Mouse (Mus musculus): ENCODE results near the gene Tlcd1. TPM values are rescaled to one million over a fixed set of nuclear protein-coding genes. Genes with fewer than 3 reads are reported as not detected.

Gene Tlcd1
- total and polyA plus RNA-seq, 3 experiments: 23.3 to 28.3 TPM; not detected in 1

Other genes with a start within 250 kb of the Tlcd1 start
- gene Sez6, start 245.9 kb upstream of the Tlcd1 start, total RNA-seq (2012; rRNA removed): 0.04 and 0.07 TPM in 2 replicates
- not detected for gene Sez6, start 245.9 kb upstream of the Tlcd1 start, polyA plus RNA-seq (2012; ENCODE audit: insufficient read depth in 1 of 2, insufficient read length in 2 of 2, low read depth in 1 of 2, low replicate concordance in 2 of 2, missing spikeins in 1 of 2)
- 19.2 and 20.7 TPM in 2 replicates for gene Phf12, start 194.0 kb upstream of the Tlcd1 start, total RNA-seq (2012; rRNA removed)
- 10 to 100 TPM; 43.8 to 56.9 TPM for gene Phf12, start 194.0 kb upstream of the Tlcd1 start, polyA plus RNA-seq (2012; ENCODE audit: insufficient read depth in 1 of 2, insufficient read length in 2 of 2, low read depth in 1 of 2, low replicate concordance in 2 of 2, missing spikeins in 1 of 2)
- gene Dhrs13, start 144.4 kb upstream of the Tlcd1 start, total RNA-seq (2012; rRNA removed): 30.1 and 36.7 TPM in 2 replicates
- gene Dhrs13, start 144.4 kb upstream of the Tlcd1 start, polyA plus RNA-seq (2012; ENCODE audit: insufficient read depth in 1 of 2, insufficient read length in 2 of 2, low read depth in 1 of 2, low replicate concordance in 2 of 2, missing spikeins in 1 of 2): 10 to 100 TPM in 1 of 2 experiments, not detected in 1; 27.9 TPM
- 0.08 TPM in 1 of 2 replicates, not detected in the other for gene Flot2, start 138.8 kb upstream of the Tlcd1 start, total RNA-seq (2012; rRNA removed)
- under 1 TPM in 1 of 2 experiments, not detected in 1; 0.15 TPM for gene Flot2, start 138.8 kb upstream of the Tlcd1 start, polyA plus RNA-seq (2012; ENCODE audit: insufficient read depth in 1 of 2, insufficient read length in 2 of 2, low read depth in 1 of 2, low replicate concordance in 2 of 2, missing spikeins in 1 of 2)
- 39.6 and 43.5 TPM in 2 replicates for gene Eral1, start 96.3 kb upstream of the Tlcd1 start, total RNA-seq (2012; rRNA removed)
- gene Eral1, start 96.3 kb upstream of the Tlcd1 start, polyA plus RNA-seq (2012; ENCODE audit: insufficient read depth in 1 of 2, insufficient read length in 2 of 2, low read depth in 1 of 2, low replicate concordance in 2 of 2, missing spikeins in 1 of 2): 10 to 100 TPM in 1 of 2 experiments, not detected in 1; 38.4 TPM
- gene Fam222b, start 82.1 kb upstream of the Tlcd1 start, total RNA-seq (2012; rRNA removed): 2.4 and 2.5 TPM in 2 replicates
- gene Fam222b, start 82.1 kb upstream of the Tlcd1 start, polyA plus RNA-seq (2012; ENCODE audit: insufficient read depth in 1 of 2, insufficient read length in 2 of 2, low read depth in 1 of 2, low replicate concordance in 2 of 2, missing spikeins in 1 of 2): 1 to 10 TPM in 1 of 2 experiments, not detected in 1; 8.1 TPM
- gene Traf4, start 11.1 kb upstream of the Tlcd1 start, total RNA-seq (2012; rRNA removed): 21.0 and 42.0 TPM in 2 replicates
- gene Traf4, start 11.1 kb upstream of the Tlcd1 start, polyA plus RNA-seq (2012; ENCODE audit: insufficient read depth in 1 of 2, insufficient read length in 2 of 2, low read depth in 1 of 2, low replicate concordance in 2 of 2, missing spikeins in 1 of 2): 10 to 100 TPM in 1 of 2 experiments, not detected in 1; 34.4 TPM
- gene Nek8, start within 50 bp of the Tlcd1 start, total RNA-seq (2012; rRNA removed): 6.0 and 7.5 TPM in 2 replicates
- gene Nek8, start within 50 bp of the Tlcd1 start, polyA plus RNA-seq (2012; ENCODE audit: insufficient read depth in 1 of 2, insufficient read length in 2 of 2, low read depth in 1 of 2, low replicate concordance in 2 of 2, missing spikeins in 1 of 2): 10 to 100 TPM in 1 of 2 experiments, not detected in 1; 10.1 TPM
- 3,920 and 4,112 TPM in 2 replicates for gene Rpl23a, start 6.9 kb downstream of the Tlcd1 start, total RNA-seq (2012; rRNA removed)
- gene Rpl23a, start 6.9 kb downstream of the Tlcd1 start, polyA plus RNA-seq (2012; ENCODE audit: insufficient read depth in 1 of 2, insufficient read length in 2 of 2, low read depth in 1 of 2, low replicate concordance in 2 of 2, missing spikeins in 1 of 2): 1,000 to 10,000 TPM in 1 of 2 experiments, not detected in 1; 2,892 TPM
- 20.8 TPM in 2 replicates for gene Rab34, start 11.7 kb downstream of the Tlcd1 start, total RNA-seq (2012; rRNA removed)
- 10 to 100 TPM in 1 of 2 experiments, not detected in 1; 42.9 TPM for gene Rab34, start 11.7 kb downstream of the Tlcd1 start, polyA plus RNA-seq (2012; ENCODE audit: insufficient read depth in 1 of 2, insufficient read length in 2 of 2, low read depth in 1 of 2, low replicate concordance in 2 of 2, missing spikeins in 1 of 2)
- gene Proca1, start 16.7 kb downstream of the Tlcd1 start, total RNA-seq (2012; rRNA removed): 0.15 and 0.16 TPM in 2 replicates
- gene Proca1, start 16.7 kb downstream of the Tlcd1 start, polyA plus RNA-seq (2012; ENCODE audit: insufficient read depth in 1 of 2, insufficient read length in 2 of 2, low read depth in 1 of 2, low replicate concordance in 2 of 2, missing spikeins in 1 of 2): under 1 TPM in 1 of 2 experiments, not detected in 1; 0.54 TPM
- 75.5 and 81.4 TPM in 2 replicates for gene Sdf2, start 69.0 kb downstream of the Tlcd1 start, total RNA-seq (2012; rRNA removed)
- 10 to 100 TPM in 1 of 2 experiments, not detected in 1; 68.1 TPM for gene Sdf2, start 69.0 kb downstream of the Tlcd1 start, polyA plus RNA-seq (2012; ENCODE audit: insufficient read depth in 1 of 2, insufficient read length in 2 of 2, low read depth in 1 of 2, low replicate concordance in 2 of 2, missing spikeins in 1 of 2)
- gene Supt6, start 69.3 kb downstream of the Tlcd1 start, total RNA-seq (2012; rRNA removed): 39.6 and 40.3 TPM in 2 replicates
- gene Supt6, start 69.3 kb downstream of the Tlcd1 start, polyA plus RNA-seq (2012; ENCODE audit: insufficient read depth in 1 of 2, insufficient read length in 2 of 2, low read depth in 1 of 2, low replicate concordance in 2 of 2, missing spikeins in 1 of 2): 10 to 100 TPM; 59.8 to 93.2 TPM
- gene 2610507B11Rik, start 85.0 kb downstream of the Tlcd1 start, total RNA-seq (2012; rRNA removed): 80.5 and 85.9 TPM in 2 replicates
- gene 2610507B11Rik, start 85.0 kb downstream of the Tlcd1 start, polyA plus RNA-seq (2012; ENCODE audit: insufficient read depth in 1 of 2, insufficient read length in 2 of 2, low read depth in 1 of 2, low replicate concordance in 2 of 2, missing spikeins in 1 of 2): 10 to 100 TPM; 75.8 to 77.6 TPM
- 0.73 and 1.6 TPM in 2 replicates for gene BC030499, start 114.1 kb downstream of the Tlcd1 start, total RNA-seq (2012; rRNA removed)
- gene BC030499, start 114.1 kb downstream of the Tlcd1 start, polyA plus RNA-seq (2012; ENCODE audit: insufficient read depth in 1 of 2, insufficient read length in 2 of 2, low read depth in 1 of 2, low replicate concordance in 2 of 2, missing spikeins in 1 of 2): 1 to 10 TPM in 1 of 2 experiments, not detected in 1; 1.1 TPM
- gene Spag5, start 124.8 kb downstream of the Tlcd1 start, total RNA-seq (2012; rRNA removed): 40.1 and 50.9 TPM in 2 replicates
- 100 to 1,000 TPM in 1 of 2 experiments, 10 to 100 TPM in 1; 77.5 to 274 TPM for gene Spag5, start 124.8 kb downstream of the Tlcd1 start, polyA plus RNA-seq (2012; ENCODE audit: insufficient read depth in 1 of 2, insufficient read length in 2 of 2, low read depth in 1 of 2, low replicate concordance in 2 of 2, missing spikeins in 1 of 2)
- gene Aldoc, start 146.3 kb downstream of the Tlcd1 start, total RNA-seq (2012; rRNA removed): 3.0 and 4.0 TPM in 2 replicates
- gene Aldoc, start 146.3 kb downstream of the Tlcd1 start, polyA plus RNA-seq (2012; ENCODE audit: insufficient read depth in 1 of 2, insufficient read length in 2 of 2, low read depth in 1 of 2, low replicate concordance in 2 of 2, missing spikeins in 1 of 2): 1 to 10 TPM in 1 of 2 experiments, not detected in 1; 8.1 TPM
- gene Pigs, start 151.7 kb downstream of the Tlcd1 start, total RNA-seq (2012; rRNA removed): 27.6 and 28.5 TPM in 2 replicates
- 10 to 100 TPM; 51.2 to 97.1 TPM for gene Pigs, start 151.7 kb downstream of the Tlcd1 start, polyA plus RNA-seq (2012; ENCODE audit: insufficient read depth in 1 of 2, insufficient read length in 2 of 2, low read depth in 1 of 2, low replicate concordance in 2 of 2, missing spikeins in 1 of 2)
- 61.7 and 63.0 TPM in 2 replicates for gene Unc119, start 166.8 kb downstream of the Tlcd1 start, total RNA-seq (2012; rRNA removed)
- gene Unc119, start 166.8 kb downstream of the Tlcd1 start, polyA plus RNA-seq (2012; ENCODE audit: insufficient read depth in 1 of 2, insufficient read length in 2 of 2, low read depth in 1 of 2, low replicate concordance in 2 of 2, missing spikeins in 1 of 2): 100 to 1,000 TPM in 1 of 2 experiments, not detected in 1; 140 TPM
- gene Foxn1, start 209.8 kb downstream of the Tlcd1 start, total RNA-seq (2012; rRNA removed): not detected in 2 replicates
- gene Foxn1, start 209.8 kb downstream of the Tlcd1 start, polyA plus RNA-seq (2012; ENCODE audit: insufficient read depth in 1 of 2, insufficient read length in 2 of 2, low read depth in 1 of 2, low replicate concordance in 2 of 2, missing spikeins in 1 of 2): not detected
- gene Slc13a2, start 245.5 kb downstream of the Tlcd1 start, total RNA-seq (2012; rRNA removed): not detected in 2 replicates
- gene Slc13a2, start 245.5 kb downstream of the Tlcd1 start, polyA plus RNA-seq (2012; ENCODE audit: insufficient read depth in 1 of 2, insufficient read length in 2 of 2, low read depth in 1 of 2, low replicate concordance in 2 of 2, missing spikeins in 1 of 2): not detected

Measured in MEL (cell line).